Mouse (Mus musculus) right cerebral cortex, adult 2 months (tissue): ENCODE measurements at regions not wholly inside any gene's neighbourhood (a gene's known extent, or its start where the extent isn't known, plus 50 kb on each side); places are given as distances from the start of the nearest gene placed in this dataset.
A peak's percentile ranks its signal among the peaks of the same experiment; 100 is the strongest.

ENCODE experiments used
- DNase-seq, 2 experiments: peaks; one replicate each; pipeline ENCODE4 v3.0.0; 2021 to 2022; ENCODE audit warnings: low spot score in 2 of 2

DNA sequence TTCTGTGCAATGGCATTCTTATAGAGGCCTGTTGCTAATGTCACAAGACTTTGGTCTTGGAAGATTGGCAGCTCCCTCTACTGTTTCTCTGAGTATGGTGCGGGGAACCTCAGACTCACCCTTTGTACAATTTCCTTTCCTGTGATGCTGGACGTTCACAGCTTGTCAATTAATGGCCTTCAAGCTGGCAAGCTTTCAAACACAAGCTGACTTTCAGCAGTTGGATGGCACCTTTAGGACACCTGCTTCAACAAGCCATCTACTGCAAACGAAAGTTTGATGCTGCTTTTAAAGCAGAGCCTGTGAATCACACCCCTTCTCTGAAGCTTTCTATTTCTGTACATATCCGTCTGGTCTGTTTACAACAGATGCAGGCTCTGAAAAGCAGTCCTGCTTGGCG is 841.0 kb upstream of the Ptprd start:
- DNase-seq, result peak; percentile 42 to 58
